Mouse (Mus musculus) kidney, embryonic 16.5 days (tissue): ENCODE measurements around the gene 6430628N08Rik. TPM values are rescaled to one million over a fixed set of nuclear protein-coding genes. Genes with fewer than 3 reads are reported as not detected.
A peak's percentile ranks its signal among the peaks of the same experiment; 100 is the strongest.

Source experiments
- ATAC-seq: fragments of 200-750 bp; cut with Nextera tagmentation; 2 replicates; pipeline ENCODE4 v1.8.0; 2017; ENCODE audit warnings: moderate TSS enrichment; ENCODE audit not compliant: low FRiP score, low TSS enrichment
- H3K27ac ChIP-seq: fragments of 300-500 bp; sonication (generic); 2 replicates; pipeline ENCODE4 v1.5.1; 2014; ENCODE audit warnings: low read length
- H3K27me3 ChIP-seq: fragments of 300-500 bp; sonication (generic); 2 replicates; pipeline ENCODE4 v1.6.1; 2014; ENCODE audit warnings: low read length, control low read depth, mixed read lengths; ENCODE audit not compliant: insufficient read depth
- H3K36me3 ChIP-seq: fragments of 300-500 bp; sonication (generic); 2 replicates; pipeline ENCODE4 v1.6.1; 2014; ENCODE audit warnings: low read length, control low read depth, mixed read lengths; ENCODE audit not compliant: insufficient read depth
- H3K4me1 ChIP-seq: fragments of 300-500 bp; sonication (generic); 2 replicates; pipeline ENCODE4 v1.6.1; 2014; ENCODE audit warnings: low read length, control low read depth, mixed read lengths; ENCODE audit not compliant: insufficient read depth
- H3K4me2 ChIP-seq: fragments of 300-500 bp; sonication (generic); replicated peaks from 2 replicates; pipeline ENCODE4 v1.6.1; 2014; ENCODE audit warnings: low read depth, low read length
- H3K4me3 ChIP-seq: fragments of 300-500 bp; sonication (generic); 2 replicates; pipeline ENCODE4 v1.5.1; 2014; ENCODE audit warnings: mild to moderate bottlenecking, low read length
- H3K9ac ChIP-seq: fragments of 300-500 bp; sonication (generic); replicated peaks from 2 replicates; pipeline ENCODE4 v1.6.1; 2014; ENCODE audit warnings: low read length
- H3K9me3 ChIP-seq: fragments of 300-500 bp; sonication (generic); 2 replicates; pipeline ENCODE4 v1.6.1; 2016; ENCODE audit warnings: low read length, control low read depth
- WGBS: fragments of 180-500 bp; shearing (Covaris S2); extraction: QIAGEN DNeasy Blood & Tissue Kit; methylation state at CpG from one replicate; pipeline ENCODE4 v1.1.7; 2014; 5-methylcytosine and 5-hydroxymethylcytosine counted together
- polyA plus RNA-seq: library from polyadenylated mRNA; unstranded; fragments of >200 nt; fragmentation: Nextera tagmentation; extraction: Ambion mirVana; gene quantifications from 2 replicates; pipeline ENCODE4 v1.2.1, GENCODE M21; 2015

Gene 6430628N08Rik
- polyA plus RNA-seq, 1 experiment from 2014 or later: 0.10 TPM

DNA sequence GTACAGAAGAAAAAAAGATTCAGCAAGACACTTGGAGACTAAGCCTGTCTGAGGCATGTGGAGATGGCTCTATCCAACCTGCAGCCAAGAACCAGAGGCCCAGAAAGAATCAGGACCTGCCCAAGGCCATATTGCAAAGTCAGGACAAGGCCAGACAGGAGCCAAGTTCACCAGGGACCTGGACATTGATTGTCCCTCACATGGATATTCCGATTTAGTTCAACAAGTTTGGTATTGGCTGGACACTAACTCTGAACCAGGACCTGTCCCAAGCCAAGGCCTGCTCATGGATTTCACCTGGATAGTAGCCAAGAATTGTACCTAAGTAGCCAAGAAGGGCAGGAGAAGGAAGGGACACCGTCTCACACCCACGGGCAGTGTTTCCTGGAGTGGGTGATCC lies 16.3 kb downstream of the 6430628N08Rik start:
- Histone ChIP-seq H3K27me3 (peaks cover 83% of the 10 kb centered on the region), H3K4me2 (no peak overlapping the region), H3K9ac (no peak overlapping the region), H3K4me1 (peaks cover 4% of the 10 kb centered on the region; the same call in 1 of the 2 replicates), H3K27ac (no peak overlapping the region), H3K4me3 (no peak overlapping the region), H3K9me3 (no peaks in the 10 kb centered on the region), H3K36me3 (no peaks in the 10 kb centered on the region)
- no peak for ATAC-seq
- WGBS: 86% methylated on average over 3 of the region's 3 CpGs

DNA sequence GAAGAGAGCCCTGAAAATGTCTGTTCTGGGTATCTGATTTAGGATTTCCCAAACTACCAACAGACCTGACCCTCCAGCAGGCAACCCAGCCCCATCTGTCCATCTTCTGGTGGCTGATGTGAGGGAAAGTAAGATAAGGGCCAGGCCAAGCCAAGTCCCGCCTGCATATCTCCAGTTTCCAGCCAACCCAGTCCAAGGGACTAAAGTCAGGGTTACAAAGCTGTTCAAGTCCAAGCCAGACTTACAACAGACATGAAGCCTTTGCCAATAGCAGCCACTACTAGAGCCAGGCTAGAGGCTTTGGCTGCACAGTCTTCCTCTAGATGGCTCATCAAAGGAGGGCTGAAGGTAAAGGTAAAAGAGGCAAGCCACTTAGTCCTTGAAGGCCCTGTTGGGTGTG lies 17.5 kb downstream of the 6430628N08Rik start:
- Histone ChIP-seq H3K4me3 (no peak overlapping the region), H3K27me3 (peaks cover 85% of the 10 kb centered on the region)

DNA sequence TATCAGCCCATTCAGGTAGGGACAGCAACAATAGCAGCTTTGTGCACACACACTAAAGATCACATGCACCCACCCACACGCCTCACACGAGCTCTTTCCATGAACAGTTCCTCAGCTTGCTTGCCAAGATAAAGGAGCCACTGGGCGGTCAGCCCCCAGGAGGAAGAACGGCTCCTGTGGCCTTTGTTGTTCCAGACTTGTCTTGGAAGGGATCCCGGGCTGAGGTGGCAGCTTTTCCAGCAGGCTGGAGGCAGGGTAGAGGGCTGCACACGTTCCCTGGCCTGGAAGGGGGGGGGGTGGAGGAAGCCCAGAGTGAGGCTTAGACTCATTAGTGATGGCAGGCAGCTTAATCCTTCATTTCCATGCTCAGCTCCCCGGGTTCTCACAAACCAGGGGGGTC lies 18.2 kb downstream of the 6430628N08Rik start:
- no peak for ATAC-seq
- H3K4me3 ChIP-seq: no peak overlapping the region

More for the DNA sequence above, 17.5 kb downstream of the 6430628N08Rik start:
- H3K27ac ChIP-seq: no peak overlapping the region
- no peak overlapping the region for H3K9ac ChIP-seq
- no peak for ATAC-seq
- 70% methylated on average over 1 of the region's 1 CpGs for WGBS
- no peak overlapping the region for H3K4me2 ChIP-seq
- no peaks in the 10 kb centered on the region for H3K9me3 ChIP-seq
- H3K36me3 ChIP-seq: no peaks in the 10 kb centered on the region
- peaks cover 4% of the 10 kb centered on the region; the same call in 1 of the 2 replicates for H3K4me1 ChIP-seq

DNA sequence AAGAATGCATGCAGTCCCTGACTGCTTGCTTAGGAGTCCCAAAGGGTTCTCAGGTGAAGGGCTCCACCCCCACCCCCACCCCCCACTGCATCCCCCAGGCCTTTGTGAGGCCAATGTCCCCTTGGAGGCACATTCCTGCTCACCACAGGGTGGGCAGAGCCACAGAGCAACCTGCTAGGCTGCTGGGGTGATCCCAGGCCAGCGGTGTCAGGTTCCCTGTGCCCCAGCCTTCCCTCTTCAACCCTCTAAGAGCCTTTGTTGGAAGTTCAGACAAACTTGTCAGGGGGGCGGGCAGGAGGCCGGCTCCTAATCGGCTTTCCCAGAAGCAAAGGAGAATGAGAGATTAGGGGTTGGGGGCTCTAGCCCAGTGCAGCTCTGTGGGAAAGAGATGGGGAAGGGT lies 21.1 kb downstream of the 6430628N08Rik start:
- Histone ChIP-seq H3K4me1 (no peaks in the 10 kb centered on the region), H3K4me3 (no peak overlapping the region), H3K9me3 (no peaks in the 10 kb centered on the region), H3K9ac (no peak overlapping the region), H3K27ac (no peak overlapping the region), H3K27me3 (peaks cover 77% of the 10 kb centered on the region), H3K36me3 (no peaks in the 10 kb centered on the region), H3K4me2 (no peak overlapping the region)
- WGBS: 8% methylated on average over 4 of the region's 4 CpGs
- no peak for ATAC-seq

More for the DNA sequence above, 18.2 kb downstream of the 6430628N08Rik start:
- no peak overlapping the region for H3K9ac ChIP-seq
- 28% methylated on average over 7 of the region's 7 CpGs for WGBS
- H3K4me2 ChIP-seq: no peak overlapping the region
- no peaks in the 10 kb centered on the region for H3K9me3 ChIP-seq
- no peak overlapping the region for H3K27ac ChIP-seq
- H3K4me1 ChIP-seq: peaks cover 4% of the 10 kb centered on the region; the same call in 1 of the 2 replicates
- no peaks in the 10 kb centered on the region for H3K36me3 ChIP-seq
- H3K27me3 ChIP-seq: peaks cover 84% of the 10 kb centered on the region

DNA sequence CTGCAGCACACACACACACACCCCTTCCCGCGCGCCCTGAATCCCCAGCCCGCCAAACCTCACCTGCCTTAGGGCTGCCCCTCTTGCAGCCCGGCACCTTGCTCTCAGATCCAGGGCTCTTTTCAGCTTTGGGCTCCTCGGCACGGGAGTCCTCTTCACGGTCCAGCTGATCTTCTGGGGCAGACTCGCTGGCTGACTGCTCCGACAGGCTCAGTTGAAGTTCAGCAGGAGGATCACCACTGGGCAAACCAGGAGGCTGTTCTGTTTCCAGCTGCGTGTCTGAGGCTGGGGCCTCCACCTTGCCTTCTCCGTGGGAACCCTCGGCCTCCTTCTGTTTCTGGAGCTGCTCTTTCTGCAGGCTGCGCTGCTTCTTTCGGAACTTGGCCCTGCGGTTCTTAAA lies 29.4 kb downstream of the 6430628N08Rik start:
- peak; percentile 61 for ATAC-seq
- WGBS: 54% methylated on average over 16 of the region's 16 CpGs

DNA sequence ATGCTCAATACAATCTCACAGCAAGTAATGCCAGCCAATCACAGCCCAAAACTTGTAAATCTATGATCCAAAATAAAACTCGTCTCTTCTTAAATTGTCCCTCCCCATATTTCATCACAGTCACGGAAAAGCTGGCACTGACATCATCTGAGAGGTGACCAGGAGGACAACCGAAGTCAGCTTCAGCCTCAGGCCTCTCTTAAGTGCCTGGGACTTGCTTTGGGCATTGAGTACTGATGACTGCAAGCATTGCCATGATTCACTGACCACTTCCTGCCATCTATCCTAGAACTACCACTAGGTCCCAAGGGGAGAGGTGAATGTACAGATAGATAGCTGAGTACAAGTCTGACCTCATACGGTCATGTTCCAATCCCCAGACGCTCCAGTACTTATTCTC lies 32.2 kb downstream of the 6430628N08Rik start:
- Histone ChIP-seq H3K9ac (no peak overlapping the region), H3K27me3 (peaks cover 80% of the 10 kb centered on the region)

More for the DNA sequence above, 29.4 kb downstream of the 6430628N08Rik start:
- Histone ChIP-seq H3K4me3 (no peak overlapping the region), H3K27ac (no peak overlapping the region), H3K9me3 (no peaks in the 10 kb centered on the region), H3K36me3 (no peaks in the 10 kb centered on the region), H3K9ac (no peak overlapping the region), H3K27me3 (peaks cover 88% of the 10 kb centered on the region), H3K4me1 (no peaks in the 10 kb centered on the region), H3K4me2 (no peak overlapping the region)

DNA sequence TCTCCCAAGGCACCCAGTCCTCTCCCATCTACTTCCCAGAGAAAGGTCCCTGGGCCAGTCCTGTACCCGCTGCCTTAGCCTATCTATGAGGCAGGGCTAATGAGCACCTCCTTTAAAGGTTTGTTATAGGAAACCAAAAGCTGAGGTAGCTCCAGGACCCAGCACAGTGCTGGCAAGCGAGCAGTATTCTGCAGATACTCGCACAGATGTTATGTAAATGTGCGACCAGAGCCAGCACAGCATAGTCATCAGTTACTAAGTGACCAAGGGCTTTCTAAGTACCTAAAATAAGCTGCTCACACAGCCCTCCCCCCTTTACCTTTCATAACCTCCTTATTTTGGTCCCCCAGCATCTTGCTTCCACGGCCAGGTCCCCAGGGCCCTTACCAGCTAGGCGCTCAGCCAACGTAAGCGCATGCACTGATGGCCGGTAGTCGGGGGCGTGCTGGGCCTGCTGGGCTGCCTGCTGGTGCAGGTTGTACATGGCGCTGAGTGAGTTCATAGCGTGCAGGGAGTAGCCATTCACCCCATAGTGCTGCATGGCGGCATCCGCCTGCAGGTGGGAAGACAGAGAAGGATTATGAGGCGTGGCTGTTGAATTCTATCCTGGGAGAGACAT lies 32.9 kb downstream of the 6430628N08Rik start:
- Histone ChIP-seq H3K9me3 (no peaks in the 10 kb centered on the region), H3K36me3 (no peaks in the 10 kb centered on the region), H3K27ac (no peak overlapping the region), H3K27me3 (peaks cover 80% of the 10 kb centered on the region), H3K4me2 (no peak overlapping the region), H3K4me3 (no peak overlapping the region), H3K9ac (no peak overlapping the region), H3K4me1 (no peaks in the 10 kb centered on the region)
- WGBS: 65% methylated on average over 16 of the region's 16 CpGs
- no peak for ATAC-seq

More for the DNA sequence above, 32.2 kb downstream of the 6430628N08Rik start:
- no peak for ATAC-seq
- WGBS: 90% methylated on average over 5 of the region's 5 CpGs
- Histone ChIP-seq H3K9me3 (no peaks in the 10 kb centered on the region), H3K27ac (no peak overlapping the region), H3K36me3 (no peaks in the 10 kb centered on the region), H3K4me2 (no peak overlapping the region), H3K4me3 (no peak overlapping the region), H3K4me1 (no peaks in the 10 kb centered on the region)

DNA sequence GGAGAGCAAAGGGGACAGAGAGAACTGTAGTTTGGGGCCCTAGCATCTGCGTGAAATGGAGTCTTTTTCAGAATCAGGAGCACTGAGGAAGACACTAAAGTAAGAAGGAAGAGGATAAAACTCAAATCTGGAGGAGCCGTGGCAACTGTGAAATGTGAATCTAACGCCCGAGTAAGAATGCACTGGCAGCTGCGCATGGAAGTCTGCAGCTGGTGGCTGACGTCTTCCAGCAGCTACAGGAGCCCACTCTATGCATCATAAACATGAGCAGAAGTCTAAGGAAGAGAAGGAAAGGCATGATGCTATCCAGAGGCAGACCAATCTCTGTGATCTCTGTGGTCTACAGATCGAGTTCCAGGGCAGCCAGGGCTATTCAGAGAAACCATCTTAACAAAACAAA lies 37.2 kb downstream of the 6430628N08Rik start:
- H3K9ac ChIP-seq: no peak overlapping the region

DNA sequence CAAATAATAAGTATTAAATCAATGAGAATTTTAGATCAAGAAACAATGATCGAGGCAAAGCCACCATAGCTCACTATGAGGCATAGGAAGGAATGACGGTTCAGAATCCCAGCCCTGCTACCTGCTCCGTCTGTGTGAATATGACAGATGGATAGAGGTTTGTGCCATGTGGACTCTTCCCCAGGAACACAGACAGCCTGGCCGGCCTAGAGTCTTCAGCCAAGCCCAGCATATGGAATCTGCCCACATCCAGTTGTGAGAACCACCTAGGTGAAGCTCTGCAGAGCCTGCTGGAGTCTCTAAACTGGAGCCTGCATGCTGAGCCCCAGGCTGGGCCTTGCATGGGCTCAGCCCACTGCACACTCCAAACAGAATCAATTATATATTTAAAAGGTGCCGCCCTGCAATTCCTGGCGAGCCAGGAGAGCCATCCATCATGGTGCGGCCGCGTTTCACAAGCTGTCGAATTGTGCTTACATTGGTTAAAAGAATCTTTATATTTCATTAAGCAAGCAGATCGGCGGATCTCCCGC lies 41.2 kb downstream of the 6430628N08Rik start:
- Histone ChIP-seq H3K4me2 (no peak overlapping the region), H3K36me3 (no peaks in the 10 kb centered on the region), H3K27ac (no peak overlapping the region), H3K9me3 (no peaks in the 10 kb centered on the region), H3K4me1 (peaks cover 6% of the 10 kb centered on the region), H3K9ac (no peak overlapping the region), H3K27me3 (peaks cover 97% of the 10 kb centered on the region), H3K4me3 (no peak overlapping the region)
- no peak for ATAC-seq
- WGBS: 42% methylated on average over 13 of the region's 13 CpGs

More for the DNA sequence above, 37.2 kb downstream of the 6430628N08Rik start:
- H3K4me1 ChIP-seq: no peaks in the 10 kb centered on the region
- 45% methylated on average over 7 of the region's 7 CpGs for WGBS
- H3K27me3 ChIP-seq: peaks cover 89% of the 10 kb centered on the region
- no peak for ATAC-seq
- no peak overlapping the region for H3K4me3 ChIP-seq
- H3K9me3 ChIP-seq: no peaks in the 10 kb centered on the region
- H3K27ac ChIP-seq: no peak overlapping the region
- H3K36me3 ChIP-seq: no peaks in the 10 kb centered on the region
- no peak overlapping the region for H3K4me2 ChIP-seq

DNA sequence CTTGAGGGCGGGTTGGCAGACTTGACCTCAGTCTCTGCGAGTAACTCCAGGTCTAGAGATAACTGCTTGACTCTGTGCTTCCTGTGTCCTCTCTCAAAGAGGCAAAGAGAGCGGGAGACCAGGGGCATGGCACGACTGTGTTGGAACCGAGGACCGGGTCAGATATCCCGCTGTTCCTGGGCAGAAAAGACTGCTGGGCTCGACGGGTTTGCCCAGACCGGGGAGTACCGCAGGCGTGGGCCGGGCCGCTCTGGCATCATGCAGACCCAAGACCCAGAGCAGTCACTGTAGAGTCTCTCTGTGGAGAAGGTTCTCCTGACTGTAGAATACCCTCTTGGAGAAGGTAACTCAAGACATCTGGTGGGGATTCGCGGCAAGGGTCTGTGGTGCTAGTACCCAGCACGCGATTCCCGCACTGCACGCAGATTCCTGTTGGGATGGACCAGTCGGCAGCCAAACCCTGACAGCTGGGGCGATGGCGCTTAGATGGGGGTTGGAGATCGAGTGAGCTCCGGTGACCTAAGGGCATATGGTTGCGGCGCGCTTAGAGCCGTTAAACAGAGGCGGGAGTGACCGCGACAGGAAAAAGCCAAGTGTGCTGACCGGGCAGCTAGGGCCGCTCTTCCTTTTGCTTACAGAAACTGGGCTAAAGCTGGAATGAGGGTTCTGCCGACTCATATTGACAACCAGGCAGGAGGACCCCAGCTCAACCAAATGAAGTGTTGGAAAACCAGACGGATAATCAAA lies 45.5 kb downstream of the 6430628N08Rik start:
- Histone ChIP-seq H3K4me1 (peaks cover 19% of the 10 kb centered on the region), H3K36me3 (no peaks in the 10 kb centered on the region), H3K4me3 (0 out of 2 replicates have a peak overlapping the region, but pooled peaks have one; percentile 4), H3K27ac (no peak overlapping the region), H3K4me2 (no peak overlapping the region), H3K9me3 (no peaks in the 10 kb centered on the region), H3K9ac (no peak overlapping the region), H3K27me3 (peaks cover 100% of the 10 kb centered on the region)
- ATAC-seq: no peak
- 2% methylated on average over 36 of the region's 36 CpGs for WGBS
